Mouse (Mus musculus): Measurements from ENCODE around the gene Sytl3.
"Not testable (repeated sequence)": the region's sequence is repeated elsewhere in the genome, so short reads cannot be mapped to it uniquely, and the experiment has no call there.

- not testable (repeated sequence) for TF ChIP-seq GATA1, TAL1 (IDR thresholded peaks at IDR 0.05; ENCODE audit: low read length)
These were observed 9.6 kb downstream of the Sytl3 start for GRCm38 (mm10) chr17:6668522-6668921.

Measured in erythroblast, embryonic 14.5 days (primary cell).